Mouse (Mus musculus): ENCODE data around the gene Kcnk10. TPM values are rescaled to one million over a fixed set of nuclear protein-coding genes. Genes with fewer than 3 reads are reported as not detected.

The Kcnk10 gene
- polyA plus RNA-seq, 1 experiment from 2014 or later: not detected

- DNase-seq (ENCODE audit: low spot score) (no peak), ATAC-seq (ENCODE audit: insufficient number of reproducible peaks, low FRiP score, low TSS enrichment, low read depth) (no peak)
- 42% methylated on average over 4 of the region's 4 CpGs for whole genome bisulfite sequencing
- Histone ChIP-seq H3K4me2 (ENCODE audit: low read depth, severe bottlenecking) (no peak overlapping the region), H3K4me1 (ENCODE audit: control insufficient read depth, insufficient read depth, low read length) (no peaks in the 10 kb centered on the region), H3K9ac (ENCODE audit: low read length) (no peak overlapping the region), H3K9me3 (ENCODE audit: control insufficient read depth, low read length) (no peaks in the 10 kb centered on the region), H3K4me3 (ENCODE audit: low read depth, low read length) (no peak overlapping the region), H3K27ac (replicated peaks; ENCODE audit: low read depth, low read length) (no peak overlapping the region), H3K36me3 (ENCODE audit: control insufficient read depth, insufficient read depth, low read length) (no peaks in the 10 kb centered on the region), H3K27me3 (ENCODE audit: control insufficient read depth, insufficient read depth, low read length) (no peaks in the 10 kb centered on the region)
Observed at GRCm38 (mm10) chr12:98520568-98520931, 57.6 kb downstream of the Kcnk10 start.

- no peaks in the 10 kb centered on the region for H3K27me3 ChIP-seq (ENCODE audit: control insufficient read depth, insufficient read depth, low read length)
- 52% methylated on average over 7 of the region's 7 CpGs for WGBS
- H3K9me3 ChIP-seq (ENCODE audit: control insufficient read depth, low read length): no peaks in the 10 kb centered on the region
- no peak overlapping the region for H3K4me3 ChIP-seq (ENCODE audit: low read depth, low read length)
- no peak overlapping the region for H3K9ac ChIP-seq (ENCODE audit: low read length)
- DNase-seq (ENCODE audit: low spot score) (no peak), ATAC-seq (ENCODE audit: insufficient number of reproducible peaks, low FRiP score, low TSS enrichment, low read depth) (no peak)
- H3K4me1 ChIP-seq (ENCODE audit: control insufficient read depth, insufficient read depth, low read length): no peaks in the 10 kb centered on the region
- no peak overlapping the region for H3K27ac ChIP-seq (replicated peaks; ENCODE audit: low read depth, low read length)
- no peak overlapping the region for H3K4me2 ChIP-seq (ENCODE audit: low read depth, severe bottlenecking)
- H3K36me3 ChIP-seq (ENCODE audit: control insufficient read depth, insufficient read depth, low read length): no peaks in the 10 kb centered on the region
Observed at GRCm38 (mm10) chr12:98519866-98520567, 58.1 kb downstream of the Kcnk10 start.

GRCm38 (mm10) chr12:98505601-98506000 lies 72.5 kb downstream of the Kcnk10 start:
- no peak overlapping the region for H3K4me2 ChIP-seq (ENCODE audit: low read depth, severe bottlenecking)
- no peak for ATAC-seq (ENCODE audit: insufficient number of reproducible peaks, low FRiP score, low TSS enrichment, low read depth)
- H3K9me3 ChIP-seq (ENCODE audit: control insufficient read depth, low read length): no peaks in the 10 kb centered on the region
- no peak overlapping the region for H3K27ac ChIP-seq (replicated peaks; ENCODE audit: low read depth, low read length)
- DNase-seq (ENCODE audit: low spot score): no peak
- no peaks in the 10 kb centered on the region for H3K27me3 ChIP-seq (ENCODE audit: control insufficient read depth, insufficient read depth, low read length)
- no peak overlapping the region for H3K9ac ChIP-seq (ENCODE audit: low read length)
- H3K4me1 ChIP-seq (ENCODE audit: control insufficient read depth, insufficient read depth, low read length): no peaks in the 10 kb centered on the region
- no peaks in the 10 kb centered on the region for H3K36me3 ChIP-seq (ENCODE audit: control insufficient read depth, insufficient read depth, low read length)
- 58% methylated on average over 4 of the region's 4 CpGs for WGBS
- H3K4me3 ChIP-seq (ENCODE audit: low read depth, low read length): no peak overlapping the region

DNA sequence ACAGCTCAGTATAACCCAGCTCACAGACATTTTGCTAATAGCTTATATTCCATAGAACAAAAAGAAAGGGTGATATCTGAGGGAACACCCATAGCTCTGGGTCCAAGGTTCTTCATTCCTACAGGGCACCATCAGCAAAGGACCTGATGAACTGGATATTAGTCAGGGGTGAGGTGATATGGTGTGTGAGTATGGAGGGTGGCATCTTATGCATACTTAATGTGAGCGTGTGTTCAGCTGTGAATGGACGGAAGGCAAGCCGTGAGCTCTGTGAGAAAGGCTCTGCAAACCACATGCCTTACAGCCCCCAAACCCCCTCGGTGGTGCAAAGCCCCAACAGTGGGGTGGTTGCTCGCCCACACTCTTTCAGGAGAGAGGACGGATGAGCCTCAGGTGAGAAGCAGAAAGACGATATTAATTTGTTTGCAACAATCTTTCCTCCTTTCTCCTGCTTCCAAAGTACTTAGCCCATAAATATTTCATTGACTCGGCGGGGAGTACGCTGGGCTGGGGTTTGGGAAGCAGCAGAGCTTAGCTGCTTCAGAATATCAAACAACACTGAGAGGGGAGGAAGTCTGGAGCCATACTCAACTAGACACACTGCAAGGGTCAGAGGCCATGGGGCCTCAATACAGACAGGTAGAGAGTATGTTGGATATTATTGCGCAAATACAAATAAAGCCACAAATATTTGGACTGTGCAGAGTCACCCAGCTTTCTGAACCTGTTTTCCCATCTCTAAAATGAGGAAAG lies 76.4 kb downstream of the Kcnk10 start:
- Histone ChIP-seq H3K4me2 (ENCODE audit: low read depth, severe bottlenecking) (no peak overlapping the region), H3K9me3 (ENCODE audit: control insufficient read depth, low read length) (no peaks in the 10 kb centered on the region), H3K4me3 (ENCODE audit: low read depth, low read length) (no peak overlapping the region), H3K36me3 (ENCODE audit: control insufficient read depth, insufficient read depth, low read length) (no peaks in the 10 kb centered on the region), H3K27ac (replicated peaks; ENCODE audit: low read depth, low read length) (no peak overlapping the region), H3K9ac (ENCODE audit: low read length) (no peak overlapping the region), H3K27me3 (ENCODE audit: control insufficient read depth, insufficient read depth, low read length) (no peaks in the 10 kb centered on the region), H3K4me1 (ENCODE audit: control insufficient read depth, insufficient read depth, low read length) (no peaks in the 10 kb centered on the region)
- WGBS: 82% methylated on average over 11 of the region's 11 CpGs
- no peak for ATAC-seq (ENCODE audit: insufficient number of reproducible peaks, low FRiP score, low TSS enrichment, low read depth)
- DNase-seq (ENCODE audit: low spot score): no peak

DNA sequence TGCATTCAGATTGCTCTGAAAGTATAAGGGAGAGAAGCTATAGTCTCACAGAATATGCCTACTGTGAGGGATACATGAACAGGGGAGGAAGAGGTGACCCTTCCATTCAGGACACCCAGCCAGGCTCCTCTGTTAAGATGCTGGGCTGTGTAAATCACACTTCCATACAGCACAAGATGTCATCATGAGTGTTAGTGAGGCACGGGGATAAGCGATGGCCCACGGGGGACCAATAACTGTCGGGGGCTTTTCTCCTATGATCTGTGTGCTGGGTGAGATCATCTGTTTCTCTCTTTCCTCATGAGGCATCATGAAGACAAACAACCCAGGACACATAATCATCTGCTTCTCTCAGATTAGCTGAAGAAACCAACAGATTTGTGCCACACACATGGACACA lies 77.1 kb downstream of the Kcnk10 start:
- DNase-seq (ENCODE audit: low spot score) (no peak), ATAC-seq (ENCODE audit: insufficient number of reproducible peaks, low FRiP score, low TSS enrichment, low read depth) (no peak)
- no peaks in the 10 kb centered on the region for H3K4me1 ChIP-seq (ENCODE audit: control insufficient read depth, insufficient read depth, low read length)
- no peak overlapping the region for H3K9ac ChIP-seq (ENCODE audit: low read length)
- H3K4me3 ChIP-seq (ENCODE audit: low read depth, low read length): no peak overlapping the region
- H3K27ac ChIP-seq (replicated peaks; ENCODE audit: low read depth, low read length): no peak overlapping the region
- H3K36me3 ChIP-seq (ENCODE audit: control insufficient read depth, insufficient read depth, low read length): no peaks in the 10 kb centered on the region
- 91% methylated on average over 4 of the region's 4 CpGs for WGBS
- H3K9me3 ChIP-seq (ENCODE audit: control insufficient read depth, low read length): no peaks in the 10 kb centered on the region
- H3K27me3 ChIP-seq (ENCODE audit: control insufficient read depth, insufficient read depth, low read length): no peaks in the 10 kb centered on the region
- no peak overlapping the region for H3K4me2 ChIP-seq (ENCODE audit: low read depth, severe bottlenecking)

DNA sequence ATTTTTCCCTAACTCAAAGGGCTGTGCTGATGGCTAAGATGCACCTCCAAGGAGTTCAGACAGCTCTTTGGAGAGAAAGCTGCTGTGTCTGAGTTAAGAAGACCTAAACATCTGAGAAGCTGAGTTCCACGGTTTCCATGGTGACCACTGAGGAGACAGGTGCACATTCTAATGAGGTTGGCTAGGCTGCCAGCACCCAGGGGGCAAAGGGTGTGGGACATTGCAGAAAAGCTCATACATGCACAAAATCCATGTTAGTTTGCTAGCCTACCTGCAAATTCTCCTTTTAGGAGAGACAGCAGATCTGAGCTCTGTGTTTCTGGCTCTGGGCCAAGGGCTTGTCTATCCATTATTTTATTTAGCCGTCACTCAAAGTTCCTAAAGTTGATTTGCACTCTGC lies 96.7 kb downstream of the Kcnk10 start:
- no peak overlapping the region for H3K4me3 ChIP-seq (ENCODE audit: low read depth, low read length)
- DNase-seq (ENCODE audit: low spot score) (no peak), ATAC-seq (ENCODE audit: insufficient number of reproducible peaks, low FRiP score, low TSS enrichment, low read depth) (no peak)
- H3K9me3 ChIP-seq (ENCODE audit: control insufficient read depth, low read length): no peaks in the 10 kb centered on the region
- no peaks in the 10 kb centered on the region for H3K36me3 ChIP-seq (ENCODE audit: control insufficient read depth, insufficient read depth, low read length)
- no peak overlapping the region for H3K4me2 ChIP-seq (ENCODE audit: low read depth, severe bottlenecking)
- no peak overlapping the region for H3K27ac ChIP-seq (replicated peaks; ENCODE audit: low read depth, low read length)
- H3K4me1 ChIP-seq (ENCODE audit: control insufficient read depth, insufficient read depth, low read length): no peaks in the 10 kb centered on the region
- no peaks in the 10 kb centered on the region for H3K27me3 ChIP-seq (ENCODE audit: control insufficient read depth, insufficient read depth, low read length)
- H3K9ac ChIP-seq (ENCODE audit: low read length): no peak overlapping the region
- WGBS: 89% methylated on average over 2 of the region's 2 CpGs

DNA sequence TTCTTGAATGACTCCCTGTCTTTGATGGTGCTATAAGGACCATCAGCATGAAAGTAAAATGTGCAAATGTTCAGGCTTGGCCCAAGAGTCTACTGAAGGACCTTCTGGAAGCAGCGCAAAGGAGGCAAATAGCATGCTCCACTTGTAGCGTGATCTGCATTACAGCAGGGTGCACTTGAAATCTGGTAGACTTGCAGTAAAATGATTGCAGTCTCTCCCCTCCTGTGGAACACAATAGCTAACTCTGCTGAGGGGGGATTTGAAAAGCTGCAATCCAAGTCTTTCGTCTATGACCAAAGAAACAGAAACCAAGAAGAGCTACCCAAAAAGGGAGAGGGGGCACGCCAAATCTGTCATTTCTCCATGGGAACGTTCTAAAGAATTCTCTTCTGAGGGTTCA lies 97.1 kb downstream of the Kcnk10 start:
- no peak for DNase-seq (ENCODE audit: low spot score)
- H3K36me3 ChIP-seq (ENCODE audit: control insufficient read depth, insufficient read depth, low read length): no peaks in the 10 kb centered on the region
- no peaks in the 10 kb centered on the region for H3K9me3 ChIP-seq (ENCODE audit: control insufficient read depth, low read length)
- WGBS: 83% methylated on average over 5 of the region's 5 CpGs
- no peak overlapping the region for H3K9ac ChIP-seq (ENCODE audit: low read length)
- H3K4me2 ChIP-seq (ENCODE audit: low read depth, severe bottlenecking): no peak overlapping the region
- no peak for ATAC-seq (ENCODE audit: insufficient number of reproducible peaks, low FRiP score, low TSS enrichment, low read depth)
- H3K4me3 ChIP-seq (ENCODE audit: low read depth, low read length): no peak overlapping the region
- H3K27ac ChIP-seq (replicated peaks; ENCODE audit: low read depth, low read length): no peak overlapping the region
- H3K4me1 ChIP-seq (ENCODE audit: control insufficient read depth, insufficient read depth, low read length): no peaks in the 10 kb centered on the region
- no peaks in the 10 kb centered on the region for H3K27me3 ChIP-seq (ENCODE audit: control insufficient read depth, insufficient read depth, low read length)

GRCm38 (mm10) chr12:98477673-98478461 lies 100.2 kb downstream of the Kcnk10 start:
- H3K9ac ChIP-seq (ENCODE audit: low read length): no peak overlapping the region
- H3K4me2 ChIP-seq (ENCODE audit: low read depth, severe bottlenecking): no peak overlapping the region
- no peaks in the 10 kb centered on the region for H3K27me3 ChIP-seq (ENCODE audit: control insufficient read depth, insufficient read depth, low read length)
- no peaks in the 10 kb centered on the region for H3K9me3 ChIP-seq (ENCODE audit: control insufficient read depth, low read length)
- no peaks in the 10 kb centered on the region for H3K4me1 ChIP-seq (ENCODE audit: control insufficient read depth, insufficient read depth, low read length)
- no peak overlapping the region for H3K4me3 ChIP-seq (ENCODE audit: low read depth, low read length)
- no peak overlapping the region for H3K27ac ChIP-seq (replicated peaks; ENCODE audit: low read depth, low read length)
- 76% methylated on average over 8 of the region's 8 CpGs for WGBS
- H3K36me3 ChIP-seq (ENCODE audit: control insufficient read depth, insufficient read depth, low read length): no peaks in the 10 kb centered on the region
- ATAC-seq (ENCODE audit: insufficient number of reproducible peaks, low FRiP score, low TSS enrichment, low read depth): no peak
- no peak for DNase-seq (ENCODE audit: low spot score)

Measured in limb, embryonic 11.5 days (tissue).